Mouse (Mus musculus): ENCODE data around the gene Larp1b. TPM values are rescaled to one million over a fixed set of nuclear protein-coding genes. Genes with fewer than 3 reads are reported as not detected.

Larp1b gene
- total and polyA plus RNA-seq, 3 experiments: 8.7 to 13.7 (median 11.9) TPM

GRCm38 (mm10) chr3:40980758-40981157 lies 31.1 kb downstream of the Larp1b start:
- dilution Hi-C loops (cut with MboI; ENCODE audit: extremely low pct_ligation_motif_present, extremely low pct_unique_long_range_greater_than_20kb, low sequenced_read_pairs): no loop called here
- H3K4me3 ChIP-seq (replicated peaks in 1 of 3; ENCODE audit: low read depth in 2 of 3, low read length in 2 of 3, poor library complexity in 1 of 3): no peak overlapping the region
- no peaks in the 10 kb centered on the region for H3K36me3 ChIP-seq (replicated peaks in 1 of 2; ENCODE audit: control insufficient read depth in 1 of 2, insufficient read depth in 1 of 2, low read length in 1 of 2)
- H3K9ac ChIP-seq (ENCODE audit: insufficient read depth, low read depth): no peak overlapping the region
- peak; percentile 46 for DNase-seq (ENCODE audit: extremely low read depth)
- H3K4me1 ChIP-seq (ENCODE audit: control insufficient read depth in 1 of 2, insufficient read depth in 2 of 2): peaks cover 0 to 4% of the 10 kb centered on the region in 2 experiments; a peak in 1 of 4 replicates
- H3K79me2 ChIP-seq (replicated peaks; ENCODE audit: control insufficient read depth, extremely low read depth, insufficient read depth, poor library complexity, severe bottlenecking): no peaks in the 10 kb centered on the region
- no peak overlapping the region for H3K4me2 ChIP-seq (ENCODE audit: insufficient read depth, low read depth, poor library complexity, severe bottlenecking)
- no peaks in the 10 kb centered on the region for H3K27me3 ChIP-seq (replicated peaks)
- H3K27ac ChIP-seq (ENCODE audit: insufficient read depth, low read depth): no peak overlapping the region
- in situ Hi-C loops (cut with MboI; ENCODE audit: low pct_ligation_motif_present, low pct_unique_long_range_greater_than_20kb, low sequenced_read_pairs): loop anchor here (25.0 kb wide), 1 partner anchor 193 kb away; no protein-coding TSS in a partner anchor
- TF ChIP-seq MEF2A (IDR thresholded peaks at IDR 0.05; ENCODE audit: borderline replicate concordance, low read depth, low read length) (peak; percentile 59; the same call in 1 of the 2 replicates), EP300 (IDR thresholded peaks at IDR 0.05; ENCODE audit: low read length) (peak; percentile 83), JUND (conservative IDR thresholded peaks at IDR 0.05; ENCODE audit: low read depth, low read length) (peak; percentile 69), JUN (IDR thresholded peaks at IDR 0.05; ENCODE audit: insufficient read depth, low read depth, low read length) (no peak; the same call in 1 of the 2 replicates), ETS1 (conservative IDR thresholded peaks at IDR 0.05; ENCODE audit: low read depth, low read length) (0 out of 2 replicates have a peak, but pooled peaks have one; percentile 32), IRF4 (IDR thresholded peaks at IDR 0.05; ENCODE audit: low read depth, low read length) (peak; percentile 89), RCOR1 (conservative IDR thresholded peaks at IDR 0.05; ENCODE audit: low read depth, low read length) (no peak), KAT2A (IDR thresholded peaks at IDR 0.05; ENCODE audit: insufficient replicate concordance, low read length) (no peak)
- no peaks in the 10 kb centered on the region for H3K9me3 ChIP-seq (replicated peaks; ENCODE audit: low read length)

- H3K9ac ChIP-seq (ENCODE audit: insufficient read depth, low read depth): no peak overlapping the region
- H3K4me3 ChIP-seq (replicated peaks in 1 of 3; ENCODE audit: low read depth in 2 of 3, low read length in 2 of 3, poor library complexity in 1 of 3): no peak overlapping the region
- no peak overlapping the region for H3K27ac ChIP-seq (ENCODE audit: insufficient read depth, low read depth)
- H3K79me2 ChIP-seq (replicated peaks; ENCODE audit: control insufficient read depth, extremely low read depth, insufficient read depth, poor library complexity, severe bottlenecking): no peaks in the 10 kb centered on the region
- TF ChIP-seq MXI1 (IDR thresholded peaks at IDR 0.05; ENCODE audit: low read depth, low read length) (no peak), E2F4 (IDR thresholded peaks at IDR 0.05; ENCODE audit: insufficient replicate concordance, low read depth, low read length) (no peak)
- no peak for DNase-seq (ENCODE audit: extremely low read depth)
- H3K9me3 ChIP-seq (replicated peaks; ENCODE audit: low read length): no peaks in the 10 kb centered on the region
- dilution Hi-C loops (cut with MboI; ENCODE audit: extremely low pct_ligation_motif_present, extremely low pct_unique_long_range_greater_than_20kb, low sequenced_read_pairs) (no loop called here), in situ Hi-C loops (cut with MboI; ENCODE audit: low pct_ligation_motif_present, low pct_unique_long_range_greater_than_20kb, low sequenced_read_pairs) (loop anchor here (25.0 kb wide), 1 partner anchor 200 kb away; no protein-coding TSS in a partner anchor)
- 0 out of 4 replicates have a peak, but pooled peaks cover 0 to 3% of the 10 kb centered on the region in 2 experiments for H3K4me1 ChIP-seq (ENCODE audit: control insufficient read depth in 1 of 2, insufficient read depth in 2 of 2)
- no peaks in the 10 kb centered on the region for H3K36me3 ChIP-seq (replicated peaks in 1 of 2; ENCODE audit: control insufficient read depth in 1 of 2, insufficient read depth in 1 of 2, low read length in 1 of 2)
- no peaks in the 10 kb centered on the region for H3K27me3 ChIP-seq (replicated peaks)
- no peak overlapping the region for H3K4me2 ChIP-seq (ENCODE audit: insufficient read depth, low read depth, poor library complexity, severe bottlenecking)
Measured at GRCm38 (mm10) chr3:40987539-40987938, 37.9 kb downstream of the Larp1b start.

- H3K4me3 ChIP-seq (replicated peaks in 1 of 3; ENCODE audit: low read depth in 2 of 3, low read length in 2 of 3, poor library complexity in 1 of 3): no peak overlapping the region
- TF ChIP-seq RAD21 (IDR thresholded peaks at IDR 0.05; ENCODE audit: low read depth, low read length) (peak; percentile 71), SMC3 (IDR thresholded peaks at IDR 0.05; ENCODE audit: low read depth, low read length) (peak; percentile 52), CTCF (conservative IDR thresholded peaks at IDR 0.05 in 1 of 2, IDR thresholded peaks at IDR 0.05 in 1 of 2; ENCODE audit: low read depth in 2 of 2, low read length in 2 of 2) (peak in 1 of 2 experiments; percentile 68; a peak in 2 of 4 replicates), MEF2A (IDR thresholded peaks at IDR 0.05; ENCODE audit: borderline replicate concordance, low read depth, low read length) (no peak), USF2 (conservative IDR thresholded peaks at IDR 0.05; ENCODE audit: low read depth, low read length) (no peak)
- H3K27me3 ChIP-seq (replicated peaks): no peaks in the 10 kb centered on the region
- in situ Hi-C loops (cut with MboI; ENCODE audit: low pct_ligation_motif_present, low pct_unique_long_range_greater_than_20kb, low sequenced_read_pairs): loop anchor here (25.0 kb wide), 1 partner anchor 201 kb away; no protein-coding TSS in a partner anchor
- no peaks in the 10 kb centered on the region for H3K9me3 ChIP-seq (replicated peaks; ENCODE audit: low read length)
- no peak overlapping the region for H3K4me2 ChIP-seq (ENCODE audit: insufficient read depth, low read depth, poor library complexity, severe bottlenecking)
- 0 out of 4 replicates have a peak, but pooled peaks cover 0 to 3% of the 10 kb centered on the region in 2 experiments for H3K4me1 ChIP-seq (ENCODE audit: control insufficient read depth in 1 of 2, insufficient read depth in 2 of 2)
- DNase-seq (ENCODE audit: extremely low read depth): peak; percentile 40
- dilution Hi-C loops (cut with MboI; ENCODE audit: extremely low pct_ligation_motif_present, extremely low pct_unique_long_range_greater_than_20kb, low sequenced_read_pairs): no loop called here
- no peak overlapping the region for H3K9ac ChIP-seq (ENCODE audit: insufficient read depth, low read depth)
- H3K27ac ChIP-seq (ENCODE audit: insufficient read depth, low read depth): no peak overlapping the region
- no peaks in the 10 kb centered on the region for H3K36me3 ChIP-seq (replicated peaks in 1 of 2; ENCODE audit: control insufficient read depth in 1 of 2, insufficient read depth in 1 of 2, low read length in 1 of 2)
- H3K79me2 ChIP-seq (replicated peaks; ENCODE audit: control insufficient read depth, extremely low read depth, insufficient read depth, poor library complexity, severe bottlenecking): no peaks in the 10 kb centered on the region
Measured at GRCm38 (mm10) chr3:40988722-40989121, 39.1 kb downstream of the Larp1b start.
